Mouse (Mus musculus): ENCODE results near the gene Ddx19b. TPM values are rescaled to one million over a fixed set of nuclear protein-coding genes. Genes with fewer than 3 reads are reported as not detected.

Gene Ddx19b
- polyA plus RNA-seq, 1 experiment from 2014 or later, result 5.5 TPM

GRCm38 (mm10) chr8:110956619-110957450 lies 74.7 kb downstream of the Ddx19b start:
- no peak for DNase-seq (ENCODE audit: low spot score)
- peaks cover 48% of the 10 kb centered on the region for H3K36me3 ChIP-seq (ENCODE audit: control insufficient read depth, insufficient read depth, low read length)
- WGBS, result 89% methylated on average over 15 of the region's 15 CpGs

GRCm38 (mm10) chr8:110954776-110955175 lies 76.8 kb downstream of the Ddx19b start:
- no peak for ATAC-seq (ENCODE audit: low read depth)
- no peak overlapping the region for H3K9ac ChIP-seq (ENCODE audit: low read depth, low read length)
- peaks cover 36% of the 10 kb centered on the region for H3K36me3 ChIP-seq (ENCODE audit: control insufficient read depth, insufficient read depth, low read length)
- H3K27ac ChIP-seq (replicated peaks; ENCODE audit: low read depth, low read length), result no peak overlapping the region
- DNase-seq (ENCODE audit: low spot score), result no peak
- no peaks in the 10 kb centered on the region for H3K4me1 ChIP-seq (ENCODE audit: control insufficient read depth, insufficient read depth, low read length)
- H3K27me3 ChIP-seq (replicated peaks; ENCODE audit: control insufficient read depth, insufficient read depth, low read length), result no peaks in the 10 kb centered on the region
- no peak overlapping the region for H3K4me3 ChIP-seq (ENCODE audit: low read depth, low read length)
- no peak overlapping the region for H3K4me2 ChIP-seq (ENCODE audit: low read depth, low read length)
- no peaks in the 10 kb centered on the region for H3K9me3 ChIP-seq (ENCODE audit: control insufficient read depth, low read length)
- 67% methylated on average over 8 of the region's 8 CpGs for WGBS

More at GRCm38 (mm10) chr8:110956619-110957450, 74.7 kb downstream of the Ddx19b start:
- H3K27me3 ChIP-seq (replicated peaks; ENCODE audit: control insufficient read depth, insufficient read depth, low read length), result no peaks in the 10 kb centered on the region
- no peak overlapping the region for H3K4me2 ChIP-seq (ENCODE audit: low read depth, low read length)
- ATAC-seq (ENCODE audit: low read depth), result peak; percentile 22; the same call in 1 of the 2 replicates
- no peaks in the 10 kb centered on the region for H3K4me1 ChIP-seq (ENCODE audit: control insufficient read depth, insufficient read depth, low read length)
- H3K9ac ChIP-seq (ENCODE audit: low read depth, low read length), result no peak overlapping the region
- no peaks in the 10 kb centered on the region for H3K9me3 ChIP-seq (ENCODE audit: control insufficient read depth, low read length)
- no peak overlapping the region for H3K4me3 ChIP-seq (ENCODE audit: low read depth, low read length)
- no peak overlapping the region for H3K27ac ChIP-seq (replicated peaks; ENCODE audit: low read depth, low read length)

Small RNA genes lying within 50 kb of the gene (microRNA-seq; reads per million reads assigned to microRNA genes)
- gene Gm24103 (ENCODE audit: borderline number of aligned reads) (not detected), gene Mir3473d (ENCODE audit: borderline number of aligned reads) (0.83 reads per million)

Other genes starting within 250 kb of the Ddx19b start
- gene Il34, start 225.8 kb downstream of the Ddx19b start, polyA plus RNA-seq (2014; fragmentation: Nextera tagmentation; extraction: Ambion mirVana), result 1.4 and 1.7 TPM in 2 replicates
- 69.8 and 77.9 TPM in 2 replicates for gene Cog4, start 185.2 kb downstream of the Ddx19b start, polyA plus RNA-seq (2014; fragmentation: Nextera tagmentation; extraction: Ambion mirVana)
- gene Sf3b3, start 185.0 kb downstream of the Ddx19b start, polyA plus RNA-seq (2014; fragmentation: Nextera tagmentation; extraction: Ambion mirVana), result 127 and 139 TPM in 2 replicates
- gene Fuk, start 129.3 kb downstream of the Ddx19b start, polyA plus RNA-seq (2014; fragmentation: Nextera tagmentation; extraction: Ambion mirVana), result 7.6 and 9.2 TPM in 2 replicates
- 19.4 and 20.8 TPM in 2 replicates for gene St3gal2, start 111.8 kb downstream of the Ddx19b start, polyA plus RNA-seq (2014; fragmentation: Nextera tagmentation; extraction: Ambion mirVana)
- gene Ddx19a, start 34.0 kb downstream of the Ddx19b start, polyA plus RNA-seq (2014; fragmentation: Nextera tagmentation; extraction: Ambion mirVana), result 18.1 and 19.1 TPM in 2 replicates
- gene Aars, start 1.4 kb upstream of the Ddx19b start, polyA plus RNA-seq (2014; fragmentation: Nextera tagmentation; extraction: Ambion mirVana), result 48.9 and 53.2 TPM in 2 replicates
- 11.4 and 13.1 TPM in 2 replicates for gene Exosc6, start 24.6 kb upstream of the Ddx19b start, polyA plus RNA-seq (2014; fragmentation: Nextera tagmentation; extraction: Ambion mirVana)
- 0.68 and 0.97 TPM in 2 replicates for gene Clec18a, start 60.7 kb upstream of the Ddx19b start, polyA plus RNA-seq (2014; fragmentation: Nextera tagmentation; extraction: Ambion mirVana)
- 7.0 and 7.4 TPM in 2 replicates for gene Pdpr, start 62.9 kb upstream of the Ddx19b start, polyA plus RNA-seq (2014; fragmentation: Nextera tagmentation; extraction: Ambion mirVana)
- gene Glg1, start 227.5 kb upstream of the Ddx19b start, polyA plus RNA-seq (2014; fragmentation: Nextera tagmentation; extraction: Ambion mirVana), result 103 and 104 TPM in 2 replicates

Measured in embryonic facial prominence, embryonic 14.5 days (tissue).